Comparison of ENCODE assay signal across 11 mouse cellular contexts in the genomic region with DNA sequence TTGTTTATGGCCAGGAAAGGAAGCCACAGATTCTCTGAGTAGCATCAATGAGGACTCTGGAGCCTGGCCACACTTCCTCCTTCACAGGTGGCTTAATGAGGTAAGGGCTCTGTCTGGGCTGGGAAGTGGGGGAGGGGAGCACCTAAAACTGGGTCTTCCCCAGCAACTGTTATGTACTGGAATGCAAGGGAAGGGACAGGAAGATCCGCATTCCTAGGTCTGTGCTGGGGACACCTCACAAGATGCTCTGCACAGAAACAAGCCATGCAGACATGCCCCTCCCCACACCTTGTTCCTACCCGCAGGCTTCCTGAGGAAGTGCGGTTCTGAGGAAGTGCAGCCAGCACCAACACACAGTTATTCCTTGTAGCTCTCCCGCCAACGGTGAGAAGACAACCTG. TPM values are rescaled to one million over a fixed set of nuclear protein-coding genes. Genes with fewer than 3 reads are reported as not detected.
DNase-seq lines count a peak whose midpoint lies in the region; ATAC-seq lines count a peak whose summit lies in the region.
"Had no signal": no experiment of that assay in that cellular context is flagged by ENCODE, and none has a peak within 500 bp of the region (broad histone marks: within the 10 kb centered on the region; RNA-seq: fewer than 3 reads in every experiment).

No protein-coding gene starts in this region.

- H3K4me2 ChIP-seq in heart, embryonic 12.5 days = no peak overlapping the region
- no peak overlapping the region for H3K4me2 ChIP-seq in midbrain, embryonic 14.5 days (ENCODE audit: low read length)
- no peak overlapping the region for H3K4me2 ChIP-seq in midbrain, embryonic 13.5 days (replicated peaks)
- H3K4me2 ChIP-seq in embryonic facial prominence, embryonic 14.5 days (ENCODE audit: low read depth, low read length) = no peak overlapping the region
- H3K4me2 ChIP-seq in forebrain, embryonic 16.5 days (ENCODE audit: low read length) = no peak overlapping the region
- H3K4me2 ChIP-seq: hindbrain, embryonic 15.5 days had no signal

- no peaks in the 10 kb centered on the region for H3K27me3 ChIP-seq in heart, embryonic 12.5 days (replicated peaks)
- H3K27me3 ChIP-seq in midbrain, embryonic 14.5 days (ENCODE audit: control insufficient read depth, insufficient read depth, low read length) = no peaks in the 10 kb centered on the region
- H3K27me3 ChIP-seq in midbrain, embryonic 13.5 days = no peaks in the 10 kb centered on the region
- no peaks in the 10 kb centered on the region for H3K27me3 ChIP-seq in embryonic facial prominence, embryonic 14.5 days (replicated peaks; ENCODE audit: control insufficient read depth, insufficient read depth, low read length)
- H3K27me3 ChIP-seq in forebrain, embryonic 16.5 days (replicated peaks; ENCODE audit: control insufficient read depth, insufficient read depth, low read length) = no peaks in the 10 kb centered on the region
- H3K27me3 ChIP-seq: hindbrain, embryonic 15.5 days had no signal

- H3K27ac ChIP-seq in heart, embryonic 12.5 days (ENCODE audit: poor library complexity, severe bottlenecking) = 0 out of 2 replicates have a peak overlapping the region, but pooled peaks have one; percentile 56
- 0 out of 2 replicates have a peak overlapping the region, but pooled peaks have one; percentile 8 for H3K27ac ChIP-seq in midbrain, embryonic 14.5 days (replicated peaks; ENCODE audit: low read depth, low read length)
- H3K27ac ChIP-seq in midbrain, embryonic 13.5 days = no peak overlapping the region
- H3K27ac ChIP-seq in embryonic facial prominence, embryonic 14.5 days (replicated peaks; ENCODE audit: low read depth, low read length) = no peak overlapping the region
- H3K27ac ChIP-seq in forebrain, embryonic 16.5 days (ENCODE audit: low read length) = no peak overlapping the region
- H3K27ac ChIP-seq: hindbrain, embryonic 15.5 days had no signal

- no peak for DNase-seq in heart, adult 8-10 months (ENCODE audit: low spot score)
- no peak for DNase-seq in midbrain, embryonic 14.5 days
- DNase-seq in embryonic facial prominence, embryonic 14.5 days (ENCODE audit: low spot score) = peak; percentile 61
- DNase-seq in thymus, postnatal 10 days (ENCODE audit: low spot score in 2 of 2) = peak; percentile 18 to 20
- no peak for DNase-seq in urinary bladder, adult 2 months (ENCODE audit: low spot score)

- ATAC-seq in heart, embryonic 12.5 days (ENCODE audit: insufficient number of reproducible peaks, low FRiP score) = no peak
- no peak for ATAC-seq in midbrain, embryonic 14.5 days (ENCODE audit: low FRiP score, low TSS enrichment)
- ATAC-seq in midbrain, embryonic 13.5 days = no peak
- peak; percentile 42; the same call in 1 of the 2 replicates for ATAC-seq in embryonic facial prominence, embryonic 14.5 days (ENCODE audit: low read depth)
- ATAC-seq in forebrain, embryonic 16.5 days = no peak

- WGBS in heart, embryonic 12.5 days = 26% methylated on average over 5 of the region's 5 CpGs
- WGBS in midbrain, embryonic 14.5 days = 59% methylated on average over 5 of the region's 5 CpGs
- 46% methylated on average over 5 of the region's 5 CpGs for WGBS in midbrain, embryonic 13.5 days
- 36% methylated on average over 5 of the region's 5 CpGs for WGBS in embryonic facial prominence, embryonic 14.5 days
- 55% methylated on average over 5 of the region's 5 CpGs for WGBS in forebrain, embryonic 16.5 days

- H3K4me3 ChIP-seq in heart, embryonic 12.5 days = no peak overlapping the region
- no peak overlapping the region for H3K4me3 ChIP-seq in midbrain, embryonic 14.5 days (replicated peaks; ENCODE audit: low read depth, low read length)
- no peak overlapping the region for H3K4me3 ChIP-seq in midbrain, embryonic 13.5 days (replicated peaks)
- no peak overlapping the region for H3K4me3 ChIP-seq in embryonic facial prominence, embryonic 14.5 days (ENCODE audit: low read depth, low read length)
- no peak overlapping the region for H3K4me3 ChIP-seq in forebrain, embryonic 16.5 days (replicated peaks; ENCODE audit: low read length)
- H3K4me3 ChIP-seq: erythroblast, embryonic 14.5 days; hindbrain, embryonic 15.5 days had no signal

- peaks cover 94% of the 10 kb centered on the region for H3K4me1 ChIP-seq in heart, embryonic 12.5 days (replicated peaks)
- H3K4me1 ChIP-seq in midbrain, embryonic 14.5 days (ENCODE audit: control insufficient read depth, insufficient read depth, low read length) = peaks cover 51% of the 10 kb centered on the region
- H3K4me1 ChIP-seq in midbrain, embryonic 13.5 days (replicated peaks) = peaks cover 68% of the 10 kb centered on the region
- peaks cover 20% of the 10 kb centered on the region for H3K4me1 ChIP-seq in embryonic facial prominence, embryonic 14.5 days (ENCODE audit: control insufficient read depth, insufficient read depth, low read length)
- H3K4me1 ChIP-seq in forebrain, embryonic 16.5 days (replicated peaks; ENCODE audit: control insufficient read depth, insufficient read depth, low read length) = peaks cover 34% of the 10 kb centered on the region

- H3K9ac ChIP-seq in heart, embryonic 12.5 days = no peak overlapping the region
- H3K9ac ChIP-seq in midbrain, embryonic 14.5 days (replicated peaks; ENCODE audit: low read length) = no peak overlapping the region
- H3K9ac ChIP-seq in midbrain, embryonic 13.5 days (replicated peaks) = no peak overlapping the region
- no peak overlapping the region for H3K9ac ChIP-seq in embryonic facial prominence, embryonic 14.5 days (ENCODE audit: low read depth, low read length)
- H3K9ac ChIP-seq in forebrain, embryonic 16.5 days (replicated peaks; ENCODE audit: low read depth, low read length) = no peak overlapping the region
- H3K9ac ChIP-seq: hindbrain, embryonic 15.5 days had no signal

- 0 out of 2 replicates have a peak, but pooled peaks cover 1% of the 10 kb centered on the region for H3K36me3 ChIP-seq in heart, embryonic 12.5 days
- H3K36me3 ChIP-seq in midbrain, embryonic 14.5 days (ENCODE audit: control insufficient read depth, insufficient read depth, low read length) = no peaks in the 10 kb centered on the region
- H3K36me3 ChIP-seq in midbrain, embryonic 13.5 days = no peaks in the 10 kb centered on the region
- no peaks in the 10 kb centered on the region for H3K36me3 ChIP-seq in embryonic facial prominence, embryonic 14.5 days (ENCODE audit: control insufficient read depth, insufficient read depth, low read length)
- H3K36me3 ChIP-seq in forebrain, embryonic 16.5 days (ENCODE audit: control insufficient read depth, insufficient read depth) = no peaks in the 10 kb centered on the region
- H3K36me3 ChIP-seq: G1E; hindbrain, embryonic 15.5 days had no signal

- H3K9me3 ChIP-seq in heart, embryonic 12.5 days (replicated peaks) = no peaks in the 10 kb centered on the region
- H3K9me3 ChIP-seq in midbrain, embryonic 14.5 days (ENCODE audit: control insufficient read depth, low read length) = no peaks in the 10 kb centered on the region
- no peaks in the 10 kb centered on the region for H3K9me3 ChIP-seq in midbrain, embryonic 13.5 days
- no peaks in the 10 kb centered on the region for H3K9me3 ChIP-seq in embryonic facial prominence, embryonic 14.5 days (ENCODE audit: control insufficient read depth, low read length)
- H3K9me3 ChIP-seq in forebrain, embryonic 16.5 days (ENCODE audit: control insufficient read depth, low read length) = no peaks in the 10 kb centered on the region
- H3K9me3 ChIP-seq: hindbrain, embryonic 15.5 days had no signal

RNA-seq across cellular contexts. Expression of a gene that starts 46.4 kb away (rescaled TPM):
- 32.8 and 36.0 TPM in 2 replicates for polyA plus RNA-seq in heart, embryonic 12.5 days (2016; fragmentation: Nextera tagmentation; extraction: Ambion mirVana)
- 10 to 100 TPM; 41.6 to 49.5 (median 44.5) TPM for total RNA-seq in heart, adult 8-10 months (2022)
- 16.4 and 25.1 TPM in 2 replicates for polyA plus RNA-seq in midbrain, embryonic 14.5 days (2014; fragmentation: Nextera tagmentation; extraction: Ambion mirVana)
- polyA plus RNA-seq in midbrain, embryonic 13.5 days (2015; fragmentation: Nextera tagmentation; extraction: Ambion mirVana) = 27.5 and 31.8 TPM in 2 replicates
- polyA plus RNA-seq in embryonic facial prominence, embryonic 14.5 days (2014; fragmentation: Nextera tagmentation; extraction: Ambion mirVana) = 10.0 and 11.0 TPM in 2 replicates
- 32.8 and 33.4 TPM in 2 replicates for polyA plus RNA-seq in forebrain, embryonic 16.5 days (2015; fragmentation: Nextera tagmentation; extraction: Ambion mirVana)
- 16.7 and 20.2 TPM in 2 replicates for polyA plus RNA-seq in urinary bladder, adult 2 months (2012; rRNA removed)
- polyA plus RNA-seq: G1E had no signal

Comparison
In these comparisons a context has a peak if more than half of its experiments do, and no peak if none do; other contexts are left out.
1. H3K27ac ChIP-seq: peak in heart, embryonic 12.5 days (single experiment) and midbrain, embryonic 14.5 days (single experiment); none in midbrain, embryonic 13.5 days (single experiment), embryonic facial prominence, embryonic 14.5 days (single experiment) and forebrain, embryonic 16.5 days (single experiment).
2. DNase-seq: peak in embryonic facial prominence, embryonic 14.5 days (single experiment) and thymus, postnatal 10 days (2 of 2); none in heart, adult 8-10 months (single experiment), midbrain, embryonic 14.5 days (single experiment) and urinary bladder, adult 2 months (single experiment).